Mouse (Mus musculus) lung, postnatal 10 days (tissue): ENCODE measurements around the gene Rhbdd3.

ENCODE experiments used
- DNase-seq: peaks from one replicate; pipeline ENCODE4 v3.0.0; 2021

The Rhbdd3 gene

GRCm38 (mm10) chr11:5130111-5130665 lies 31.5 kb downstream of the Rhbdd3 start:
- no peak for DNase-seq

- DNase-seq: no peak
These were observed 34.0 kb downstream of the Rhbdd3 start for GRCm38 (mm10) chr11:5132751-5133150.

- peak; percentile 87 for DNase-seq
These were observed 37.2 kb downstream of the Rhbdd3 start for GRCm38 (mm10) chr11:5135914-5136313.

- peak; percentile 63 for DNase-seq
These were observed 39.9 kb downstream of the Rhbdd3 start for GRCm38 (mm10) chr11:5138642-5139041.

GRCm38 (mm10) chr11:5139372-5139771 lies 40.6 kb downstream of the Rhbdd3 start:
- no peak for DNase-seq

- peak; percentile 80 for DNase-seq
These were observed 41.9 kb downstream of the Rhbdd3 start for GRCm38 (mm10) chr11:5140619-5141018.

- peak; percentile 47 for DNase-seq
These were observed 42.5 kb downstream of the Rhbdd3 start for GRCm38 (mm10) chr11:5141252-5141651.

- DNase-seq: peak; percentile 37
These were observed 43.2 kb downstream of the Rhbdd3 start for GRCm38 (mm10) chr11:5141965-5142364.

GRCm38 (mm10) chr11:5145600-5145999 lies 46.9 kb downstream of the Rhbdd3 start:
- no peak for DNase-seq

- peak; percentile 52 for DNase-seq
These were observed 50.5 kb downstream of the Rhbdd3 start for GRCm38 (mm10) chr11:5149249-5149648.

GRCm38 (mm10) chr11:5149955-5150354 lies 51.2 kb downstream of the Rhbdd3 start:
- DNase-seq: no peak

- peak; percentile 27 for DNase-seq
These were observed 51.9 kb downstream of the Rhbdd3 start for GRCm38 (mm10) chr11:5150416-5151246.

- peak; percentile 39 for DNase-seq
These were observed 52.5 kb downstream of the Rhbdd3 start for GRCm38 (mm10) chr11:5151247-5151630.

GRCm38 (mm10) chr11:5151680-5152337 lies 53.1 kb downstream of the Rhbdd3 start, which contains the start of gene Emid1:
Gene Emid1, minus strand, starts transcription at chr11:5152257.
- DNase-seq: peak; percentile 44

GRCm38 (mm10) chr11:5154961-5155805 lies 56.5 kb downstream of the Rhbdd3 start:
- DNase-seq: peak; percentile 62
